In genomic region chr9:85791521-85791920, GRCm38 (mm10) we compare ENCODE assay signal across 1 mouse cellular context. TPM values are rescaled to one million over a fixed set of nuclear protein-coding genes. Genes with fewer than 3 reads are reported as not detected.
"Had no signal": no experiment of that assay in that cellular context is flagged by ENCODE, and none has a peak within 500 bp of the region (broad histone marks: within the 10 kb centered on the region; RNA-seq: fewer than 3 reads in every experiment).

No protein-coding gene starts in this region.

RNA-seq across cellular contexts. Expression of gene Tpbg, which starts 50.7 kb away (rescaled TPM):
- polyA plus RNA-seq: erythroblast, embryonic 14.5 days had no signal
